Mouse (Mus musculus) CH12.LX (cell line): Measurements from ENCODE around the gene Bsn. TPM values are rescaled to one million over a fixed set of nuclear protein-coding genes. Genes with fewer than 3 reads are reported as not detected.

Source experiments
- DNase-seq: peaks from one replicate; pipeline ENCODE4 v3.0.0-alpha.2; 2013; ENCODE audit errors: extremely low read depth
- H3K27ac ChIP-seq: 2 replicates; pipeline ENCODE4 v1.5.1; 2012; ENCODE audit warnings: low read depth, mild to moderate bottlenecking, control low read depth, moderate library complexity; ENCODE audit not compliant: insufficient read depth
- H3K27me3 ChIP-seq: replicated peaks from 2 replicates; pipeline ENCODE3; 2012; ENCODE audit warnings: inconsistent platforms
- H3K36me3 ChIP-seq, 2 experiments: replicated peaks in 1 of 2; 2 replicates each; pipeline versions ENCODE3 to v1.6.1; 2012; ENCODE audit warnings: inconsistent platforms in 1 of 2, low read length in 1 of 2, mild to moderate bottlenecking in 1 of 2, mixed read lengths in 1 of 2, moderate library complexity in 1 of 2; ENCODE audit not compliant: control insufficient read depth in 1 of 2, insufficient read depth in 1 of 2
- H3K4me1 ChIP-seq, 2 experiments: 2 replicates each; pipeline ENCODE4 v1.6.1; 2012; ENCODE audit warnings: inconsistent platforms in 1 of 2, moderate library complexity in 1 of 2; ENCODE audit not compliant: insufficient read depth in 2 of 2, control insufficient read depth in 1 of 2
- H3K4me2 ChIP-seq: 2 replicates; pipeline ENCODE4 v1.6.1; 2012; ENCODE audit warnings: low read depth, mild to moderate bottlenecking, control low read depth; ENCODE audit not compliant: poor library complexity, insufficient read depth, severe bottlenecking
- H3K4me3 ChIP-seq, 3 experiments: fragments of 150-350 bp in 1 of 3; sonication (generic) in 1 of 3; replicated peaks in 1 of 3; 2 replicates each; pipeline versions ENCODE3 to v1.5.1; 2011 to 2012; ENCODE audit warnings: low read depth in 2 of 3, low read length in 2 of 3, mild to moderate bottlenecking in 2 of 3, moderate library complexity in 2 of 3, control low read depth in 1 of 3, improper control_type of control experiment in 1 of 3, inconsistent platforms in 1 of 3, mixed read lengths in 1 of 3; ENCODE audit not compliant: poor library complexity in 1 of 3
- H3K79me2 ChIP-seq: replicated peaks from 2 replicates; pipeline ENCODE4 v1.6.1; 2012; ENCODE audit warnings: mild to moderate bottlenecking, moderate library complexity; ENCODE audit not compliant: control insufficient read depth, poor library complexity, insufficient read depth, severe bottlenecking; ENCODE audit errors: extremely low read depth
- H3K9ac ChIP-seq: 2 replicates; pipeline ENCODE4 v1.6.1; 2012; ENCODE audit warnings: low read depth, mild to moderate bottlenecking, control low read depth, moderate library complexity; ENCODE audit not compliant: insufficient read depth
- H3K9me3 ChIP-seq: replicated peaks from 2 replicates; pipeline ENCODE3; 2012; ENCODE audit warnings: low read length, inconsistent platforms, mixed read lengths
- BHLHE40 ChIP-seq: IDR thresholded peaks from 2 replicates; pipeline ENCODE4 v1.6.1; 2011; ENCODE audit warnings: mild to moderate bottlenecking, low read depth, low read length, improper control_type of control experiment
- CHD1 ChIP-seq: IDR thresholded peaks from 2 replicates; pipeline ENCODE4 v1.6.1; 2012; ENCODE audit warnings: low read depth, low read length, improper control_type of control experiment, inconsistent platforms
- CTCF ChIP-seq, 2 experiments: IDR thresholded peaks in 1 of 2; conservative IDR thresholded peaks in 1 of 2; 2 replicates each; pipeline ENCODE4 v1.5.1; 2011 to 2012; ENCODE audit warnings: low read depth in 2 of 2, low read length in 2 of 2, improper control_type of control experiment in 1 of 2, inconsistent platforms in 1 of 2, mild to moderate bottlenecking in 1 of 2, moderate library complexity in 1 of 2
- ELF1 ChIP-seq: IDR thresholded peaks from 2 replicates; pipeline ENCODE4 v1.6.1; 2014; ENCODE audit warnings: low read depth, mild to moderate bottlenecking, inconsistent platforms, low read length, improper control_type of control experiment
- EP300 ChIP-seq: IDR thresholded peaks from 2 replicates; pipeline ENCODE4 v1.6.1; 2011; ENCODE audit warnings: low read length, improper control_type of control experiment
- HCFC1 ChIP-seq: IDR thresholded peaks from 2 replicates; pipeline ENCODE4 v1.6.1; 2012; ENCODE audit warnings: low read depth, mild to moderate bottlenecking, inconsistent platforms, low read length, improper control_type of control experiment
- JUND ChIP-seq: conservative IDR thresholded peaks from 2 replicates; pipeline ENCODE4 v1.6.1; 2011; ENCODE audit warnings: low read depth, low read length, improper control_type of control experiment
- KAT2A ChIP-seq: IDR thresholded peaks from 2 replicates; pipeline ENCODE4 v1.6.1; 2012; ENCODE audit warnings: low read length, improper control_type of control experiment, inconsistent platforms; ENCODE audit not compliant: insufficient replicate concordance
- MAFK ChIP-seq: IDR thresholded peaks from 2 replicates; pipeline ENCODE4 v1.6.1; 2011; ENCODE audit warnings: low read length, improper control_type of control experiment; ENCODE audit not compliant: insufficient replicate concordance
- MAX ChIP-seq: IDR thresholded peaks from 2 replicates; pipeline ENCODE4 v1.6.1; 2011; ENCODE audit warnings: low read length, improper control_type of control experiment
- MAZ ChIP-seq: IDR thresholded peaks from 2 replicates; pipeline ENCODE4 v1.6.1; 2012; ENCODE audit warnings: low read depth, mild to moderate bottlenecking, inconsistent platforms, low read length, improper control_type of control experiment, moderate library complexity
- PAX5 ChIP-seq: IDR thresholded peaks from 2 replicates; pipeline ENCODE4 v1.6.1; 2012; ENCODE audit warnings: low read length, inconsistent platforms, mixed read lengths
- POLR2AphosphoS2 ChIP-seq: IDR thresholded peaks from 2 replicates; pipeline ENCODE4 v1.6.1; 2011; ENCODE audit warnings: low read depth, low read length, improper control_type of control experiment
- RAD21 ChIP-seq: IDR thresholded peaks from 2 replicates; pipeline ENCODE4 v1.6.1; 2011; ENCODE audit warnings: low read depth, mild to moderate bottlenecking, low read length, improper control_type of control experiment, moderate library complexity
- RCOR1 ChIP-seq: conservative IDR thresholded peaks from 2 replicates; pipeline ENCODE4 v1.6.1; 2012; ENCODE audit warnings: low read depth, mild to moderate bottlenecking, inconsistent platforms, low read length, improper control_type of control experiment
- SMC3 ChIP-seq: IDR thresholded peaks from 2 replicates; pipeline ENCODE4 v1.6.1; 2011; ENCODE audit warnings: low read depth, low read length, improper control_type of control experiment
- TBP ChIP-seq: conservative IDR thresholded peaks from 2 replicates; pipeline ENCODE4 v1.6.1; 2011; ENCODE audit warnings: low read depth, low read length, improper control_type of control experiment
- TCF12 ChIP-seq: IDR thresholded peaks from 2 replicates; pipeline ENCODE4 v1.6.1; 2014; ENCODE audit warnings: low read depth, mild to moderate bottlenecking, inconsistent platforms, low read length, improper control_type of control experiment
- USF1 ChIP-seq: IDR thresholded peaks from 2 replicates; pipeline ENCODE4 v1.6.1; 2014; ENCODE audit warnings: low read depth, mild to moderate bottlenecking, inconsistent platforms, low read length, improper control_type of control experiment
- USF2 ChIP-seq: conservative IDR thresholded peaks from 2 replicates; pipeline ENCODE4 v1.6.1; 2011; ENCODE audit warnings: low read depth, low read length, improper control_type of control experiment
- ZMIZ1 ChIP-seq: IDR thresholded peaks from 2 replicates; pipeline ENCODE4 v1.6.1; 2012; ENCODE audit warnings: low read depth, mild to moderate bottlenecking, inconsistent platforms, low read length, improper control_type of control experiment
- dilution Hi-C: fragments of 300-500 bp; cut with MboI; formaldehyde crosslinking; loops from 2 replicates; pipeline ENCODE4 v1.14.3; 2020; ENCODE audit warnings: low sequenced_read_pairs; ENCODE audit not compliant: extremely low pct_unique_long_range_greater_than_20kb, extremely low pct_ligation_motif_present
- in situ Hi-C: fragments of 300-500 bp; cut with MboI; formaldehyde crosslinking; loops from 3 replicates; pipeline ENCODE4 v1.14.3; 2019; ENCODE audit warnings: low sequenced_read_pairs, low pct_ligation_motif_present, low pct_unique_long_range_greater_than_20kb, mixed read lengths
- polyA plus RNA-seq: library from polyadenylated mRNA; unstranded; fragments of >175 nt; gene quantifications from 2 replicates; pipeline ENCODE4 v1.2.1, GENCODE M21; 2012; ENCODE audit warnings: low read depth; ENCODE audit not compliant: insufficient read length
- total RNA-seq, 2 experiments: library from RNA; depleted of rRNA; stranded (reverse); fragments of 300-350 nt in 1 of 2; fragments of >200 nt in 1 of 2; gene quantifications; 2 replicates each; pipeline ENCODE4 v1.2.3; 2012 to 2014

The Bsn gene
- total and polyA plus RNA-seq, 3 experiments, result 3.6 to 7.8 (median 4.4) TPM

GRCm38 (mm10) chr9:108117143-108117542 is 73.0 kb downstream of the Bsn start:
- Histone ChIP-seq H3K27ac (no peak overlapping the region), H3K36me3 (peaks cover 0 to 48% of the 10 kb centered on the region in 2 experiments), H3K9ac (no peak overlapping the region), H3K4me1 (peaks cover 15 to 29% of the 10 kb centered on the region in 2 experiments), H3K79me2 (no peaks in the 10 kb centered on the region), H3K27me3 (no peaks in the 10 kb centered on the region), H3K9me3 (no peaks in the 10 kb centered on the region), H3K4me3 (no peak overlapping the region), H3K4me2 (no peak overlapping the region)
- DNase-seq, result no peak
- TF ChIP-seq TCF12 (no peak), TBP (no peak), SMC3 (no peak), KAT2A (no peak), ELF1 (no peak), POLR2AphosphoS2 (no peak), JUND (no peak), HCFC1 (no peak), ZMIZ1 (no peak), MAX (no peak), BHLHE40 (no peak), USF1 (no peak), USF2 (no peak), RAD21 (no peak), CTCF (conservative IDR thresholded peaks at IDR 0.05 in 1 of 2, IDR thresholded peaks at IDR 0.05 in 1 of 2; ENCODE audit: low read depth in 2 of 2, low read length in 2 of 2) (no peak)
- in situ Hi-C loops (no loop called here), dilution Hi-C loops (no loop called here)

- Histone ChIP-seq H3K4me3 (no peak overlapping the region), H3K27me3 (no peaks in the 10 kb centered on the region), H3K27ac (no peak overlapping the region), H3K4me2 (no peak overlapping the region), H3K36me3 (peaks cover 2 to 65% of the 10 kb centered on the region in 2 experiments), H3K79me2 (no peaks in the 10 kb centered on the region), H3K9ac (no peak overlapping the region), H3K9me3 (no peaks in the 10 kb centered on the region), H3K4me1 (peaks cover 5 to 12% of the 10 kb centered on the region in 2 experiments)
- dilution Hi-C loops (no loop called here), in situ Hi-C loops (no loop called here)
- DNase-seq, result no peak
- TF ChIP-seq USF2, result no peak
- no peak for TF ChIP-seq RCOR1
- TF ChIP-seq CHD1, result no peak
- no peak for TF ChIP-seq MAZ
- no peak for TF ChIP-seq CTCF (conservative IDR thresholded peaks at IDR 0.05 in 1 of 2, IDR thresholded peaks at IDR 0.05 in 1 of 2; ENCODE audit: low read depth in 2 of 2, low read length in 2 of 2)
- no peak for TF ChIP-seq PAX5
- no peak for TF ChIP-seq POLR2AphosphoS2
- no peak for TF ChIP-seq EP300
- TF ChIP-seq MAFK, result no peak
Observed at GRCm38 (mm10) chr9:108115290-108116077, 74.7 kb downstream of the Bsn start.
